Mouse (Mus musculus) macrophage (primary cell): ENCODE measurements around the gene Chac2. TPM values are rescaled to one million over a fixed set of nuclear protein-coding genes. Genes with fewer than 3 reads are reported as not detected.

Experiments
- H3K27ac ChIP-seq: fragments of 350-480 bp; formaldehyde crosslinking; 2 replicates; pipeline ENCODE4 v1.9.0; 2021
- H3K36me3 ChIP-seq: fragments of 350-480 bp; formaldehyde crosslinking; 2 replicates; pipeline ENCODE4 v1.9.0; 2021; ENCODE audit errors: inconsistent target
- H3K4me3 ChIP-seq: fragments of 350-480 bp; formaldehyde crosslinking; 2 replicates; pipeline ENCODE4 v1.9.0; 2021; ENCODE audit errors: inconsistent target
- H3K79me2 ChIP-seq: fragments of 350-480 bp; formaldehyde crosslinking; 2 replicates; pipeline ENCODE4 v1.9.0; 2021; ENCODE audit errors: inconsistent target
- WGBS: methylation state at CpG from one replicate; pipeline ENCODE4 v1.1.7; 2026; ENCODE audit warnings: inconsistent platforms; ENCODE audit not compliant: missing documents; 5-methylcytosine and 5-hydroxymethylcytosine counted together
- polyA plus RNA-seq: library from polyadenylated mRNA; stranded (reverse); fragments of 250-400 nt; gene quantifications from 3 replicates; pipeline ENCODE4 v1.2.4, GENCODE M21; 2018; ENCODE audit warnings: inconsistent platforms

Chac2 gene
- polyA plus RNA-seq, 1 experiment from 2014 or later: 8.0 TPM

DNA sequence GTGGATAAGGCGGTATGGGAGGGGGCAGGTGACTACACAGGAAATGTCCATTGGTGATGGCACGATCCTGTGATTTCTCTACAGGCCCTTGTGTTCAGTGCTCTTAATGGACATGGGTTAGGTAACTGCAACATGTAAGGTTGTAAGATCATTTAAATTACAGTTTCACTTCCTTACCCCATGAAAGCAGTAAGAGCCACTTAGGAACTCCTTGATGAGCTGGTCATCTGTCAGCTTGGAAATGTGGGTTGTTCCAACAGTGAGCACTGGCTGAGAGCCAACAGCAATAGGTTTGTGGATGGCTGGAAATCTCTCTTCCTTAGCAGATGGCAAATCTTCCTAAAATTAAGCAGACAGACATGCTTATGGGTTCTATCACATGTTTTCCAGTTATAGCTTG, 42.6 kb downstream of the Chac2 start:
- H3K4me3 ChIP-seq: no peak overlapping the region
- peaks cover 56% of the 10 kb centered on the region for H3K36me3 ChIP-seq
- H3K79me2 ChIP-seq: no peaks in the 10 kb centered on the region
- 52% methylated on average over 2 of the region's 2 CpGs for WGBS
- H3K27ac ChIP-seq: no peak overlapping the region

DNA sequence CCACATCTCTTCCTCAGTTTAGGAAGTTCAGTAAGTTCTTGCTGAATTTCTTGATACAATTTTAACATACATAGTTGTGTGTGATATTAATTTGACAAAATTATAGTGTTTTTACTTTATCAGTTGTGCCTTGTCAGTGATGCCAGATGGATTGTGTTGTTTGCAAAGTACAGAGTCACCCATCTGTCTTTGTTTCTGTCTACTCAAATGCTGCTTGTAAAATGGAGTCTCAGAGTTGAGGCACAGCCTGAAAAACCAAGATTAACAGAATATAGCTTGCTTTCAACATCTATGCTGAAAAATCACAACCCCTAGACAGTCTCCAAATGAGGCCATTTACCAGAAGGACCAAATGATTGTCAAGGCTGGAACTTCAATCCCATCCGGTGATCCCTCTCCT, 57.7 kb downstream of the Chac2 start:
- Histone ChIP-seq H3K27ac (no peak overlapping the region), H3K36me3 (0 out of 2 replicates have a peak, but pooled peaks cover 6% of the 10 kb centered on the region), H3K79me2 (no peaks in the 10 kb centered on the region), H3K4me3 (no peak overlapping the region)
- WGBS: no CpG with 5 or more reads among the region's 1 CpGs

- H3K79me2 ChIP-seq: no peaks in the 10 kb centered on the region
- no peak overlapping the region for H3K27ac ChIP-seq
- H3K36me3 ChIP-seq: 0 out of 2 replicates have a peak, but pooled peaks cover 6% of the 10 kb centered on the region
- no peak overlapping the region for H3K4me3 ChIP-seq
These were observed 58.1 kb downstream of the Chac2 start for GRCm38 (mm10) chr11:30928079-30928478.

Other genes with a start within 250 kb of the Chac2 start
- 27.5 to 37.3 TPM (median 33.7 TPM) in 3 replicates for gene Psme4, start 214.6 kb downstream of the Chac2 start, polyA plus RNA-seq
- gene Gpr75, start 101.0 kb downstream of the Chac2 start, polyA plus RNA-seq: not detected in 3 replicates
- gene Asb3, start 100.9 kb downstream of the Chac2 start, polyA plus RNA-seq: 3.7 to 7.3 TPM (median 6.9 TPM) in 3 replicates
- 28.3 to 79.5 TPM (median 29.4 TPM) in 3 replicates for gene Erlec1, start 32.0 kb downstream of the Chac2 start, polyA plus RNA-seq
- gene Gm17332, start 196.1 kb upstream of the Chac2 start, polyA plus RNA-seq: not detected in 3 replicates